Mouse (Mus musculus) retina, postnatal 7 days (tissue): ENCODE measurements around the gene Ntrk1.
"Not testable (repeated sequence)": the region's sequence is repeated elsewhere in the genome, so short reads cannot be mapped to it uniquely, and the experiment has no call there.

Source experiments
- DNase-seq: peaks from one replicate; pipeline ENCODE4 v3.0.0-alpha.2; 2012; ENCODE audit warnings: low read depth, low spot score

Gene Ntrk1

GRCm38 (mm10) chr3:87794922-87795325 is at the start of gene Ntrk1:
Gene Ntrk1 (minus strand): TSS chr3:87795162.
- no peak for DNase-seq

DNA sequence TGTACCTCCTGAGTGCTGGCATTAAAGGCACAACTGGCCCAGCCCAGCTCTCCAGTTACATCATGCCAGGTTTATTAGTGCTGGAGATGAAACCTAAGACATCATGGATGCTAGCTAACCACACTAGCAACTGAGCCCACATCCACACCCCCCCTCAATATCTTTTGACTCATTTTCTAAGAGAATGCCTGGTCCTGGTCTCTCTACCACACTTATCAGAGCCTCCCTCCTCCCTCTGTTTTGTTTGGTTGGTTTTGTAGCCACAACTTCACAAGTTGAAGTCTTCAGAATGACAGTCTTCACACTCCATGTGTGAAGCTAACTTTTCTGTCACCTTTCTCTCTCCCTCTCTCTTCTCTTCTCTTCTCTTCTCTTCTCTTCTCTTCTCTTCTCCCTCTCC is 45.9 kb upstream of the Ntrk1 start:
- no peak for DNase-seq

DNA sequence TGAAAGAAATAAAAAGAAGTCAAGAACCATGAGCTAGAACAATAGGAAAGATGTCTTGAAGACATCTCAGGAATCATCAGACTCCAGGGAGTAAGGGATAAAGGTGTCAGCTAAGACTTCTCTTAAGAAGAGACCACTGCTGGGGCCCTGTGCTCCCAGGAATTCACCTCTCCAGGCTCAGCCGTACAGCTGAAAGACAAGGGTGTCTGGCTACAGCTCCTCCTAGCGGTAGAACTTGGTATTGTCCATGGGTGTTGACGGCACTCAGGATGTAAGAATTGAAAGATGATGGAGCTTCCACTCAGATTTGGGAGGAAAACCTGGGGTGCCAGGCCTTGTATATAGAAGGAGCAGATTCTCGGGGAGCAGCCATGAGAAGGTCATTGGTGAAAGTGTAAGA is 43.7 kb upstream of the Ntrk1 start:
- DNase-seq, result peak; percentile 67

DNA sequence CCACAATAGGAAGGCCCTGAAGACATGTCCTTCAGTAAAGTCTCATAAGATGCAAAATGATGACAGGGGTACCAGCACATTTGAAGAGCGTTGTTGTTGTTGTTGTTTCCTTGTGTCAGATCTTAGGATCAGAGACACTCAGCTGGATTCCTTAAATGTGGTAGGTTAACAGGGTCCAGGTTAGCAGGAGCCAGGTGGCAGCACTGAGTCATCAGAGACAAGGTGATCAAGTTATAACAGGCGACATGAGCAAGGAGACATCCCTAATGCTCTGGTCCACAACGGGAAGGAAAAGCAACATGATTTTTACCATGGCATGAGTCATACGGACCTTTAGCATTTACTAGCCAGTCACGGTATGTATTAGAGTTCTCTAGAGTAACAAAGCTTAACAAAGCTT is 38.5 kb upstream of the Ntrk1 start:
- DNase-seq, result no peak

GRCm38 (mm10) chr3:87832109-87832859 is 37.3 kb upstream of the Ntrk1 start:
- DNase-seq, result no peak

GRCm38 (mm10) chr3:87829025-87829424 is 34.1 kb upstream of the Ntrk1 start:
- DNase-seq, result no peak

- DNase-seq, result no peak
Observed at GRCm38 (mm10) chr3:87828435-87828834, 33.5 kb upstream of the Ntrk1 start.

- DNase-seq, result not testable (repeated sequence)
Observed at GRCm38 (mm10) chr3:87824206-87824605, 29.2 kb upstream of the Ntrk1 start, which contains the start of gene Pear1. Gene Pear1 (minus strand): TSS chr3:87824306.

GRCm38 (mm10) chr3:87818226-87818625 is 23.3 kb upstream of the Ntrk1 start:
- no peak for DNase-seq

- peak; percentile 75 for DNase-seq
Observed at GRCm38 (mm10) chr3:87816646-87817093, 21.7 kb upstream of the Ntrk1 start.

DNA sequence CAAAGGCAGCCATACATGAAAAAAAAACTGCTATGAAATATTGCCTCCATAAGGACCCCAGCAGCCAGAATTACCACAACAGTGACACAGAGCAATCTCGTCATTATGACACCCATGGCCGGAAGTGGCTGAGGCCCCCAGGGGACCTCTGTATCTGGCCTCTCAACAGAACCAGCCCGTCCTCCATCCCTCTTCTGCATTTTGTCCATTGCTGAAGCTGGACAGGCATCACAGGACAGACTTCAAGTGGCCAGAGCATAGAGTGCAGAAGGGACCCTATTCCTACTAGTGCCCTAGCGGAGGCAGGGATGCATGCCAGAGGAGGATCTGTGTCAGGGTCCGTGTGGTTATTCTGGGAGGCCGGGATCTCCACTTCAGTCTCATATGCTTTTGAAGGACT is 21.2 kb upstream of the Ntrk1 start:
- DNase-seq, result no peak

- DNase-seq, result no peak
Observed at GRCm38 (mm10) chr3:87812873-87813272, 17.9 kb upstream of the Ntrk1 start.

GRCm38 (mm10) chr3:87812413-87812812 is 17.5 kb upstream of the Ntrk1 start:
- DNase-seq, result no peak

GRCm38 (mm10) chr3:87811297-87811696 is 16.3 kb upstream of the Ntrk1 start:
- DNase-seq, result no peak

DNA sequence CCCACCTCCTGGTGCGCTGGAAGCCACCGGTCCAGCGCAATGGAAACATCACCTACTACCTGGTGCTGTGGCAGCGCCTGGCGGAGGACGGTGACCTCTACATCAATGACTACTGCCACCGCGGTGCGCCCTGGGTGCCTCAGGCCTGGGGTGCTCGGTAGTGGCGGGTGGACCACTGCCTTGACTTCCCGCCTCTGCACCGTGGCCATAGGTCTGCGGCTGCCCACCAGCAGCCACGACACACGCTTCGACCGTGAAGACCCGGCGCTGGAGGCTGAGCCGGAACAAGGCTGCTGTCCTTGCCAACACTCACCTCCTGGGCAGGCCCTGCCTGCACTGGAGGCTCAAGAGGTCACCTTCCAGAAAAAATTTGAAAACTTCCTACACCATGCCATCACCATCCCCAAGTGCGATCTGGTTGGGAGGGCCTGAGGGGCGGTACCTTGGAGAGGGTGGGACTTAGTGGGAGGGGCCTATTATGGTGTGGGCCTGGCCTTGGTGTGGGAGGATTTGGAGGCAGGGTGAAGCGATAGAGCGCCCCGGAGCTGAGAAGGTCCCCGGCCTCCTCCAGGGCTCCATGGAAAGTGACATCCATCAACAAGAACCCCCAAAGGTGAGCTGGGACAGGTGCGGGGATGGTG is 14.5 kb upstream of the Ntrk1 start:
- DNase-seq, result no peak

- DNase-seq, result no peak
Observed at GRCm38 (mm10) chr3:87804038-87804677, 9.2 kb upstream of the Ntrk1 start.

GRCm38 (mm10) chr3:87801681-87802080 is 6.7 kb upstream of the Ntrk1 start:
- no peak for DNase-seq

DNA sequence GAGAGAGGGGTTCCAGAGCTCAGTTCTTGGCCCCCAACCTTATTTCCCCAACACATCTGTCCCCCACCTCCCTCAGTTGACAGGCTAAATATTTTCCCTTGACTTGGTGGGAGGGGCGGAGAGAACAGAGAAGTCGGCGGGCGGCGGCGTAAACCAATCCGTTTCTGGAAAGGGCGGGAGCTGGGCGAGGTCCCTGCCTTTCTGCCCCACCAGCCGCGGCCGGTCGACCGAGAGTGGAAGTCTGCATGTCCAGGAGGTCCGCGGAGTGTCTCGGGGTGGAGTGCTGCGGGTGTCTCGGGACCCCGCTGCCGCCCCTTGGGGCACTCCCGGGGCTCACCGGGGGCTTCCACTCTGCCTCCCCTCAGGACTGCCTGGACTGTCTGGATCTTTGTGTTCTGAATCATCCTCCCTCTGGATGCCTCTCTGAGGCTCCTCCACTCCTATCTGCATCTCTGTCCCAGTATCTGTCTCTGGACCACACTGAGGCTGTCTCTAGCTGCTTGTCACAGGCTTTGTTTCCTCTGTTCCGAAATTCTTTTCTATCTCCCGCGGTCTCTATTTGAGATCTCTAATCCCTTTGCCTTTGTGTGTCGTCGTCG is 1.9 kb upstream of the Ntrk1 start, which contains the start of gene Insrr:
Gene Insrr (plus strand): TSS at position 216 of the 599 bp plus-strand sequence.
- no peak for DNase-seq

GRCm38 (mm10) chr3:87795336-87796277 is 645 bp upstream of the Ntrk1 start:
- peak; percentile 49 for DNase-seq

DNA sequence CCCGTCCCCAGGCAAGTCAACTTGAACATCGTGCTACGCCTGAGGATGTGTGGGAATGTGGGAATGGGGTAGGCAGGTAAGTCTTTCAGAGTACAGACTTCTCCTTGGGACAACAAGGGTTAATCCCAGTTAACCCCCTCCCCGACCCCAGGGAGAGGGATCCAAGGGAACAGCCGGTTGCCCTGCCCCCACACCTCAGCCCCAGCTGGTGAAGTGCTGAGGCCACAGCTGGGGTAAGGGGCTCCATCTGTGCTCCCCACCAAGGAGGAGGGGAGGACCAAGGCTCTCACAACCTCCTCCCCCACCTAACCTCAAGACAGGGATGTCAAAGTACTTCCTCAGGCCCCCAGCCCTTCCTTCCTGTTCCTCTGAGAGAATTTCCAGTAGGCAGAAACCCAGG is 5.2 kb downstream of the Ntrk1 start:
- no peak for DNase-seq

DNA sequence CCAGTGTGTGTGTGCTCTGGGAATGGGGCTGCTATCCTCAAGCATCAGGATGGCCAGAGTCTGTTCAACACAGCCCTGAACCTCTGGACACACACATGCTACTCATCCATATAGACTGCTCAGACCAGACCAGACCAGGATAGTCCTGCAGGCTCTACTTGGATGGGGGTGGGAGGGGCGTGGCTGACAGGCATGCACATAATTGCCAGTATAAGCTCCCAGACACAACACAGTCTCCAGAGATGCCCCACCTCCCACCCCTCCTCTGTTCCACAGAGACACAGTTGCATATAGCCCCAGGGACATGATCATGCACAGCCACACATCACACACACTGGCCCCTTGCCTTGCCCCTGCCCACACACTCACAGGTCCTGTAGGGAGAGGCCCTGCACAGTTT is 5.7 kb downstream of the Ntrk1 start:
- no peak for DNase-seq
